7 mouse cellular contexts compared by ENCODE assay signal in genomic region chr6:29468851-29469250, GRCm38 (mm10). TPM values are rescaled to one million over a fixed set of nuclear protein-coding genes. Genes with fewer than 3 reads are reported as not detected.
DNase-seq lines count a peak whose midpoint lies in the region; ATAC-seq and TF ChIP-seq lines count a peak whose summit lies in the region.

No protein-coding gene starts in this region.

- 90% methylated on average over 3 of the region's 3 CpGs for WGBS in embryonic facial prominence, embryonic 10.5 days
- 78% methylated on average over 3 of the region's 3 CpGs for WGBS in intestine, embryonic 16.5 days
- WGBS in liver, embryonic 16.5 days (ENCODE audit: insufficient replicate concordance), result 78% methylated on average over 3 of the region's 3 CpGs
- 88% methylated on average over 3 of the region's 3 CpGs for WGBS in cerebellum, adult 2 months

- peaks cover 47% of the 10 kb centered on the region for H3K36me3 ChIP-seq in G1E (replicated peaks)
- peaks cover 27% of the 10 kb centered on the region for H3K36me3 ChIP-seq in embryonic facial prominence, embryonic 10.5 days (replicated peaks)
- H3K36me3 ChIP-seq in intestine, embryonic 16.5 days (ENCODE audit: control insufficient read depth, insufficient read depth, low read length), result peaks cover 13% of the 10 kb centered on the region
- peaks cover 12% of the 10 kb centered on the region for H3K36me3 ChIP-seq in liver, embryonic 16.5 days (ENCODE audit: control insufficient read depth, insufficient read depth)

- peaks cover 5% of the 10 kb centered on the region for H3K27me3 ChIP-seq in G1E (ENCODE audit: insufficient read depth, low read length)
- H3K27me3 ChIP-seq in embryonic facial prominence, embryonic 10.5 days (replicated peaks; ENCODE audit: low read depth, poor library complexity, severe bottlenecking), result no peaks in the 10 kb centered on the region; the same call in 1 of the 2 replicates
- H3K27me3 ChIP-seq in intestine, embryonic 16.5 days (replicated peaks; ENCODE audit: control insufficient read depth, insufficient read depth, low read length), result no peaks in the 10 kb centered on the region
- no peaks in the 10 kb centered on the region for H3K27me3 ChIP-seq in liver, embryonic 16.5 days (ENCODE audit: control insufficient read depth, insufficient read depth, low read depth, low read length)
- no peaks in the 10 kb centered on the region for H3K27me3 ChIP-seq in cerebellum, adult 2 months (ENCODE audit: control insufficient read depth, insufficient read depth, low read length)

- TF ChIP-seq POLR2A in cerebellum, adult 2 months (IDR thresholded peaks at IDR 0.05; ENCODE audit: borderline replicate concordance, insufficient read depth, low read length), result no peak

- DNase-seq in G1E (ENCODE audit: low spot score), result no peak
- no peak for DNase-seq in embryonic facial prominence, embryonic 10.5 days (ENCODE audit: low spot score)
- DNase-seq in cerebellum, adult 2 months, result no peak
- no peak for DNase-seq in adrenal gland, postnatal 25 days
- no peak for DNase-seq in urinary bladder, adult 2 months (ENCODE audit: low spot score)

- no peak overlapping the region for H3K27ac ChIP-seq in embryonic facial prominence, embryonic 10.5 days (replicated peaks)
- H3K27ac ChIP-seq in intestine, embryonic 16.5 days (ENCODE audit: low read length), result no peak overlapping the region
- no peak overlapping the region for H3K27ac ChIP-seq in liver, embryonic 16.5 days (ENCODE audit: low read length)
- no peak overlapping the region for H3K27ac ChIP-seq in cerebellum, adult 2 months (ENCODE audit: insufficient read depth, low read length)

- H3K9ac ChIP-seq in intestine, embryonic 16.5 days (ENCODE audit: low read depth, low read length), result peak overlapping the region; percentile 82
- H3K9ac ChIP-seq in liver, embryonic 16.5 days (ENCODE audit: low read depth, low read length), result peak overlapping the region; percentile 76; the same call in 1 of the 2 replicates

- peak overlapping the region; percentile 78 for H3K4me3 ChIP-seq in G1E (ENCODE audit: low read depth, low read length)
- peak overlapping the region; percentile 81 for H3K4me3 ChIP-seq in embryonic facial prominence, embryonic 10.5 days
- H3K4me3 ChIP-seq in intestine, embryonic 16.5 days (ENCODE audit: low read length), result peak overlapping the region; percentile 75
- peak overlapping the region; percentile 80 for H3K4me3 ChIP-seq in liver, embryonic 16.5 days (ENCODE audit: low read depth, low read length)
- H3K4me3 ChIP-seq in cerebellum, adult 2 months (replicated peaks; ENCODE audit: insufficient read depth, low read depth, low read length), result no peak overlapping the region

- peak overlapping the region; percentile 67 for H3K4me2 ChIP-seq in intestine, embryonic 16.5 days (ENCODE audit: low read depth, low read length)
- peak overlapping the region; percentile 74 for H3K4me2 ChIP-seq in liver, embryonic 16.5 days (ENCODE audit: low read depth, low read length)

- H3K4me1 ChIP-seq in G1E (ENCODE audit: insufficient read depth, low read depth, low read length), result peaks cover 29% of the 10 kb centered on the region
- H3K4me1 ChIP-seq in embryonic facial prominence, embryonic 10.5 days, result peaks cover 16% of the 10 kb centered on the region
- H3K4me1 ChIP-seq in intestine, embryonic 16.5 days (ENCODE audit: control insufficient read depth, insufficient read depth, low read length), result peaks cover 7% of the 10 kb centered on the region; the same call in 1 of the 2 replicates
- H3K4me1 ChIP-seq in liver, embryonic 16.5 days (ENCODE audit: control insufficient read depth, low read depth, low read length), result peaks cover 12% of the 10 kb centered on the region
- H3K4me1 ChIP-seq in cerebellum, adult 2 months (ENCODE audit: control insufficient read depth, insufficient read depth, low read length), result peaks cover 3% of the 10 kb centered on the region; the same call in 1 of the 2 replicates

- TF ChIP-seq CTCF in G1E (IDR thresholded peaks at IDR 0.05; ENCODE audit: low read depth, low read length), result no peak
- TF ChIP-seq CTCF in cerebellum, adult 2 months (IDR thresholded peaks at IDR 0.05; ENCODE audit: borderline replicate concordance, insufficient read depth, low read depth, low read length), result no peak

- no peak for ATAC-seq in G1E (ENCODE audit: extremely low read depth, insufficient number of reproducible peaks, low FRiP score, poor library complexity, severe bottlenecking)
- no peak for ATAC-seq in intestine, embryonic 16.5 days
- no peak for ATAC-seq in liver, embryonic 16.5 days (ENCODE audit: low read depth)

- no peaks in the 10 kb centered on the region for H3K9me3 ChIP-seq in G1E (replicated peaks)
- H3K9me3 ChIP-seq in embryonic facial prominence, embryonic 10.5 days, result no peaks in the 10 kb centered on the region
- H3K9me3 ChIP-seq in intestine, embryonic 16.5 days (ENCODE audit: control insufficient read depth, low read length), result no peaks in the 10 kb centered on the region
- H3K9me3 ChIP-seq in liver, embryonic 16.5 days (replicated peaks; ENCODE audit: control insufficient read depth, low read length), result no peaks in the 10 kb centered on the region

RNA-seq across cellular contexts. Expression of gene Atp6v1f, which starts 1.3 kb away (rescaled TPM):
- total RNA-seq in G1E (2014; fragmentation: Nextera tagmentation), result 138 and 150 TPM in 2 replicates
- 201 and 265 TPM in 2 replicates for total RNA-seq in G1E (2017)
- polyA plus RNA-seq in G1E (2012), result 270 and 339 TPM in 2 replicates
- polyA plus RNA-seq in embryonic facial prominence, embryonic 10.5 days (2016; fragmentation: Nextera tagmentation; extraction: Ambion mirVana), result 206 and 207 TPM in 2 replicates
- polyA plus RNA-seq in intestine, embryonic 16.5 days (2015; fragmentation: Nextera tagmentation; extraction: Ambion mirVana), result 358 and 362 TPM in 2 replicates
- polyA plus RNA-seq in liver, embryonic 16.5 days (2015; fragmentation: Nextera tagmentation; extraction: Ambion mirVana), result 117 and 122 TPM in 2 replicates
- 424 and 433 TPM in 2 replicates for polyA plus RNA-seq in cerebellum, adult 2 months (2012; rRNA removed)
- 195 TPM in 2 replicates for total RNA-seq in adrenal gland, postnatal 25 days (2021)
- 234 and 282 TPM in 2 replicates for polyA plus RNA-seq in urinary bladder, adult 2 months (2012; rRNA removed)

RNA-seq across cellular contexts. Expression of gene Atp6v1fnb, which starts 2.4 kb away (rescaled TPM):
- total RNA-seq in G1E (2014; fragmentation: Nextera tagmentation), result 1.6 TPM in 1 of 2 replicates, not detected in the other
- total RNA-seq in G1E (2017), result 0.46 and 1.3 TPM in 2 replicates
- 0.13 TPM in 1 of 2 replicates, not detected in the other for polyA plus RNA-seq in G1E (2012)
- polyA plus RNA-seq in embryonic facial prominence, embryonic 10.5 days (2016; fragmentation: Nextera tagmentation; extraction: Ambion mirVana), result 0.28 TPM in 1 of 2 replicates, not detected in the other
- 0.38 TPM in 1 of 2 replicates, not detected in the other for polyA plus RNA-seq in intestine, embryonic 16.5 days (2015; fragmentation: Nextera tagmentation; extraction: Ambion mirVana)
- polyA plus RNA-seq in liver, embryonic 16.5 days (2015; fragmentation: Nextera tagmentation; extraction: Ambion mirVana), result 0.13 TPM in 1 of 2 replicates, not detected in the other
- 0.17 and 0.23 TPM in 2 replicates for polyA plus RNA-seq in cerebellum, adult 2 months (2012; rRNA removed)
- total RNA-seq in adrenal gland, postnatal 25 days (2021), result not detected in 2 replicates
- not detected in 2 replicates for polyA plus RNA-seq in urinary bladder, adult 2 months (2012; rRNA removed)

RNA-seq across cellular contexts. Expression of gene Flnc, which starts 35.8 kb away (rescaled TPM):
- total RNA-seq in G1E (2014; fragmentation: Nextera tagmentation), result 0.15 and 0.24 TPM in 2 replicates
- 0.11 and 0.17 TPM in 2 replicates for total RNA-seq in G1E (2017)
- 0.36 and 0.51 TPM in 2 replicates for polyA plus RNA-seq in G1E (2012)
- polyA plus RNA-seq in embryonic facial prominence, embryonic 10.5 days (2016; fragmentation: Nextera tagmentation; extraction: Ambion mirVana), result 4.0 and 4.5 TPM in 2 replicates
- polyA plus RNA-seq in intestine, embryonic 16.5 days (2015; fragmentation: Nextera tagmentation; extraction: Ambion mirVana), result 6.1 and 7.3 TPM in 2 replicates
- 0.57 and 1.1 TPM in 2 replicates for polyA plus RNA-seq in liver, embryonic 16.5 days (2015; fragmentation: Nextera tagmentation; extraction: Ambion mirVana)
- 0.65 and 0.72 TPM in 2 replicates for polyA plus RNA-seq in cerebellum, adult 2 months (2012; rRNA removed)
- total RNA-seq in adrenal gland, postnatal 25 days (2021), result 1.4 and 1.8 TPM in 2 replicates
- polyA plus RNA-seq in urinary bladder, adult 2 months (2012; rRNA removed), result 40.8 and 75.6 TPM in 2 replicates

RNA-seq across cellular contexts. Expression of gene Kcp, which starts 38.9 kb away (rescaled TPM):
- total RNA-seq in G1E (2014; fragmentation: Nextera tagmentation) (1.7 TPM in 1 of 2 replicates, not detected in the other), G1E (2017) (0.06 and 0.22 TPM in 2 replicates)
- 0.30 and 0.44 TPM in 2 replicates for polyA plus RNA-seq in G1E (2012)
- polyA plus RNA-seq in embryonic facial prominence, embryonic 10.5 days (2016; fragmentation: Nextera tagmentation; extraction: Ambion mirVana), result 18.5 and 21.2 TPM in 2 replicates
- 10.9 and 12.0 TPM in 2 replicates for polyA plus RNA-seq in intestine, embryonic 16.5 days (2015; fragmentation: Nextera tagmentation; extraction: Ambion mirVana)
- polyA plus RNA-seq in liver, embryonic 16.5 days (2015; fragmentation: Nextera tagmentation; extraction: Ambion mirVana), result 1.8 and 2.8 TPM in 2 replicates
- 3.7 and 4.9 TPM in 2 replicates for polyA plus RNA-seq in cerebellum, adult 2 months (2012; rRNA removed)
- 2.6 and 3.1 TPM in 2 replicates for total RNA-seq in adrenal gland, postnatal 25 days (2021)
- polyA plus RNA-seq in urinary bladder, adult 2 months (2012; rRNA removed), result 4.9 and 6.4 TPM in 2 replicates

RNA-seq across cellular contexts. Expression of gene Irf5, which starts 57.6 kb away (rescaled TPM):
- total RNA-seq in G1E (2014; fragmentation: Nextera tagmentation) (3.3 and 3.8 TPM in 2 replicates), G1E (2017) (5.6 and 6.4 TPM in 2 replicates)
- 10.0 and 12.2 TPM in 2 replicates for polyA plus RNA-seq in G1E (2012)
- polyA plus RNA-seq in embryonic facial prominence, embryonic 10.5 days (2016; fragmentation: Nextera tagmentation; extraction: Ambion mirVana), result 2.3 and 2.7 TPM in 2 replicates
- 7.4 and 8.5 TPM in 2 replicates for polyA plus RNA-seq in intestine, embryonic 16.5 days (2015; fragmentation: Nextera tagmentation; extraction: Ambion mirVana)
- 10.3 and 11.4 TPM in 2 replicates for polyA plus RNA-seq in liver, embryonic 16.5 days (2015; fragmentation: Nextera tagmentation; extraction: Ambion mirVana)
- polyA plus RNA-seq in cerebellum, adult 2 months (2012; rRNA removed), result 2.0 TPM in 2 replicates
- total RNA-seq in adrenal gland, postnatal 25 days (2021), result 2.6 and 4.6 TPM in 2 replicates
- polyA plus RNA-seq in urinary bladder, adult 2 months (2012; rRNA removed), result 19.8 and 21.3 TPM in 2 replicates
